Mouse (Mus musculus) layer of hippocampus, adult 9-10 months (tissue): Measurements from ENCODE around the gene Alkbh5.
A peak's percentile ranks its signal among the peaks of the same experiment; 100 is the strongest.
"Not testable (repeated sequence)": the region's sequence is repeated elsewhere in the genome, so short reads cannot be mapped to it uniquely, and the experiment has no call there.

Experiments
- DNase-seq: peaks from one replicate; pipeline ENCODE4 v3.0.0; 2022; ENCODE audit warnings: low spot score

Alkbh5 gene

DNA sequence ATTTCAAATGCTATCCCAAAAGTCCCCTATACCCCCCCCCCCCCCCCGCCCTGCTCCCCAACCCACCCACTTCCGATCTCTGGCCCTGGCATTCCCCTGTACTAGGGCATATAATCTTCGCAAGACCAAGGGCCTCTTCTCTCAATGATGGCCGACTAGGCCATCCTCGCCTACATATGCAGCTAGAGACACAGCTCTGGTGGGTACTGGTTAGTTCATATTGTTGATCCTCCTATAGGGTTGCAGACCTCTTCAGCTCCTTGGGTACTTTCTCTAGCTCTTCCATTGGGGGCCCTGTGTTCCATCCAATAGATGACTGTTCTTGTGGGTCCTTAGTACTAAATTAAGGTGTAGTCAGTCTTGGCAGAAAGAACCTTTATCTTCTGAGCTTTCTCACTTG lies 7.0 kb downstream of the Alkbh5 start:
- not testable (repeated sequence) for DNase-seq

DNA sequence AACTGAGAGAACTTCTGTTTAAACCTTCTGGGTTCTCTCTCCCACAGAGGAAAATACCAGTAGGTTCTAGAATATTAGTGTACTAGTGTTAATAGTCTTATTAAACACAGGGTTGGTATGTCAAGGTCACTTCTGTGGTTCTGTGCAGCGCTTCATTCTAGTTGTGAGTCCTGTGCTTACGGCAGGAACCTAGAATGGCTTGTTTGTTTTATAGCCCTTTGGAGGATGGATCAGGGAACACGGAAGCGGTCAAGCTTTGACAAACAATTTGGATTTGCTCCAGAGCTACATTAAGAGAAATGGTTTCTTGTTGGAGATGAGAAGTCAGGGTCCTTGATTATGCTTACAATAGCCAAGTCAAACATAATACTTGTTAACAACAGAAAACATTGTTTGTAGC lies 9.3 kb downstream of the Alkbh5 start:
- DNase-seq = no peak

DNA sequence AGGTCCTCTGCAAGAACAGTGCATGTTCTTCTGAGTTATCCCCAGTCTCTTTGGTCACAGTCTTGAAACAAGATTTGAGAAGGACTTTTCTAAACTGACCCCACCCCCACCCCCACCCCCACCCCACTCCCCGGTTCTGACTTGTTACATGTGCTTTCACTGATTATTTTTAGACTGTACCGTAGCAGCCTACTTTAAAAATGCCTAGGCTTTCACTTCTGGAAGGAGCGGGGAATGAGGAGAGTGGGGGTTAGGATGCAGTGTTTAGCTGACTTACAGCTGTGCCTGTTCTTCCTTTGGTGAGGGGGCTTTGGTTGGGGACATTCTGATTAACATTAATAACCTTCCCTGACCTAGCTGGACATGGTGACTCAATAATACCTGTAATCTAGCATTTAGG lies 11.9 kb downstream of the Alkbh5 start:
- no peak for DNase-seq

DNA sequence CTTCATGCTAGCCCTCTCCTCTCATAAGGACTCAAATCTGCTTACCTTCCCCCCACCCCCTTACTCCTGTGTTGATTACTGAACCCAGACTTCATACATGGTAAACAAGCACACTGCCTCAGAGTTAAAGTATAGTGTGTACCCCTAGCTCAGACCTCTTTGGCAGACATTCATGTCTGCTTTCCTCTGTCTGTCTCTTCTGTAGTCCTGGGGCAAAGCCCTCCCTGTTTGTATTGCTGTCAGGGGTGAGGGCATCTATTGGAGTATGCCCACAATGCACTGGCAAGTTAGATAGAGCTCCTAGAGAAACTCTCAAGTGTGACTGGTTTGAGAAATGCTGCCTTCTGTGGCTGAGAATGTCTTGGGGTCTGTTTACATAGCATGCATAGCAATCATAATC lies 16.9 kb downstream of the Alkbh5 start:
- no peak for DNase-seq

DNA sequence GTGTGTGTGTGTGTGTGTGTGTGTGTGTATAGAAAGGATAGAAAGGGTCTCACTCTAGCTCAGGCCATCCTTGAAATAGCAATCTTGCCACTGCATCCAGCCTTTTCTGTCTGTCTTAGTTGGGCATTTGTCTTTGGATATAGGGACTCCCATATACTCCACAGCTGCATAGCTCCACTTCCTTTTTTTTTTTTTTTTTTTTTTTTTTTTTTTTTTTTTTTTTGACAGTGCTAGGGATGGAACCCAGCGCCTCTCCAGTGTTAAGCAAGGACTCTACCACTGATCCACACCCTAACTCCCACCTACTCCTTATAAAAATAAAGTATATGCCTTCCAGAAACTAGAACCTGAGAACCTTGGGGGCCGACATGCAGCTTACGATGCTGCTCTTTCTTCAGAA lies 21.5 kb downstream of the Alkbh5 start:
- no peak for DNase-seq

DNA sequence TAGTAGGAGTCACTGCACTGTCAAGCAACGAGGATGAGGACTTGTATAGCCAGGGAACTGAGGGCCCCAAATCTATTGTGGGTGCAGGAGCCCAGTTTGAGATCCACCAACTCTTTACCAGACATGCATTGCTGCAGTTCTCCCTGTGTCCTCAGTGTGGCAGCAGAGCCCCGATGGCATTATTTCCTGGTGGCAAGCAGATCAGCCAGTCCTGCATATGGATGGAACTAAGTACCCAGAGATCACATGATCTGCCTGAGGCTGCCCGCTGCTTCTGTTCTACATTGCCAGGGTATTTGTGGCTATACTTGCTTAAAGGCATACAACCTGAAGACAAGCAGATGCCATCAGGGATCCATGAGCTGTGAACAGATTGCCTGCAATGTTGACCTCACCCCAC lies 23.2 kb downstream of the Alkbh5 start:
- peak; percentile 73 for DNase-seq

DNA sequence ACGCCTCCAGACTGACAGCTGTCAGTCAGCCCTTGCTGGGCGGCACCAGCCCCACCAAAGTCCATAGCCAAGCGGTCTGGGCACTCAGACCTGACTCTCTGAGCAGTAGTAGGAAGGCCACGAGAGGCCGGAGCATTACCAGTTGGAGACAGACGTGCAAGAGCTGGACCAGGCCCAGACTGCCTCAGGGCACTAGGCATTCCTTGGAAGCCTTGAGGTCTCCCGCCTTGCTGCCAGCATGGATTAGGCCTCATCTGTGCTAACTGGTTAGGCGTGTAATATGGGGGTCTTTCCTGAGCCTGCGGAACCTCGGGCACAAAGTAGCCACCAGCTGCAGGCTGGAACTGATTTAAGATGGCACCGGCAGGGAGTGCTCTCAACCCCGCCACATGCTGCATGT lies 37.8 kb downstream of the Alkbh5 start:
- not testable (repeated sequence) for DNase-seq
